Mouse (Mus musculus) myocyte (in vitro differentiated cells): ENCODE measurements at regions not wholly inside any gene's neighbourhood (a gene's known extent, or its start where the extent isn't known, plus 50 kb on each side); places are given as distances from the start of the nearest gene placed in this dataset.

Source experiments
- H3K27me3 ChIP-seq: one replicate; pipeline ENCODE4 v1.6.1; 2011; ENCODE audit not compliant: control insufficient read depth, insufficient read depth, insufficient read length
- H3K36me3 ChIP-seq: one replicate; pipeline ENCODE4 v1.6.1; 2011; ENCODE audit not compliant: control insufficient read depth, insufficient read depth
- H3K4me2 ChIP-seq: one replicate; pipeline ENCODE4 v1.6.1; 2011; ENCODE audit warnings: low read depth, control low read depth
- H3K4me3 ChIP-seq: one replicate; pipeline ENCODE4 v1.5.1; 2011; ENCODE audit warnings: mild to moderate bottlenecking, control low read depth, moderate library complexity
- H3K79me2 ChIP-seq: one replicate; pipeline ENCODE4 v1.6.1; 2011; ENCODE audit not compliant: control insufficient read depth, insufficient read depth
- H3ac ChIP-seq: one replicate; pipeline ENCODE4 v1.6.1; 2011; ENCODE audit not compliant: control insufficient read depth, insufficient read length
- CEBPB ChIP-seq: IDR thresholded peaks from 2 replicates; pipeline ENCODE4 v1.6.1; 2011; ENCODE audit warnings: mild to moderate bottlenecking, moderate library complexity; ENCODE audit not compliant: poor library complexity, insufficient read depth, severe bottlenecking
- E2F4 ChIP-seq: IDR thresholded peaks from one replicate; pipeline ENCODE4 v1.6.1; 2011; ENCODE audit warnings: mild to moderate bottlenecking, control low read depth, moderate library complexity; ENCODE audit not compliant: insufficient read depth
- MAX ChIP-seq: IDR thresholded peaks from one replicate; pipeline ENCODE4 v1.6.1; 2011; ENCODE audit warnings: low read depth, mild to moderate bottlenecking, control low read depth
- MYOD1 ChIP-seq, 3 experiments: IDR thresholded peaks; one replicate each; pipeline ENCODE4 v1.6.1; 2011; ENCODE audit warnings: control low read depth in 2 of 3, low read depth in 2 of 3, mild to moderate bottlenecking in 2 of 3, moderate library complexity in 1 of 3; ENCODE audit not compliant: insufficient read length in 2 of 3, control insufficient read depth in 1 of 3
- MYOG ChIP-seq, 3 experiments: IDR thresholded peaks; one replicate each; pipeline ENCODE4 v1.6.1; 2011; ENCODE audit warnings: control low read depth in 2 of 3, low read depth in 2 of 3, mild to moderate bottlenecking in 2 of 3; ENCODE audit not compliant: insufficient read length in 2 of 3, control insufficient read depth in 1 of 3, insufficient read depth in 1 of 3
- POLR2A ChIP-seq: IDR thresholded peaks from one replicate; pipeline ENCODE4 v1.6.1; 2011; ENCODE audit warnings: low read depth, mild to moderate bottlenecking, control low read depth, moderate library complexity; ENCODE audit not compliant: insufficient read length
- POLR2AphosphoS2 ChIP-seq: IDR thresholded peaks from one replicate; pipeline ENCODE4 v1.6.1; 2011; ENCODE audit warnings: low read depth, control low read depth; ENCODE audit not compliant: insufficient read length
- REST ChIP-seq: IDR thresholded peaks from one replicate; pipeline ENCODE4 v1.6.1; 2011; ENCODE audit warnings: mild to moderate bottlenecking, control low read depth, moderate library complexity; ENCODE audit not compliant: insufficient read depth, insufficient read length
- SRF ChIP-seq: IDR thresholded peaks from one replicate; pipeline ENCODE4 v1.6.1; 2011; ENCODE audit warnings: low read depth; ENCODE audit not compliant: control insufficient read depth, insufficient read length
- TCF12 ChIP-seq: IDR thresholded peaks from one replicate; pipeline ENCODE4 v1.6.1; 2011; ENCODE audit warnings: mild to moderate bottlenecking, control low read depth; ENCODE audit not compliant: poor library complexity, insufficient read depth, severe bottlenecking
- TCF3 ChIP-seq: IDR thresholded peaks from one replicate; pipeline ENCODE4 v1.6.1; 2011; ENCODE audit warnings: low read depth, control low read depth; ENCODE audit not compliant: insufficient read length
- USF1 ChIP-seq: IDR thresholded peaks from one replicate; pipeline ENCODE4 v1.6.1; 2011; ENCODE audit warnings: low read depth, mild to moderate bottlenecking, control low read depth, moderate library complexity

GRCm38 (mm10) chr13:116187059-116187458 lies 122.4 kb downstream of the Isl1 start:
- Histone ChIP-seq H3ac (no peak overlapping the region), H3K79me2 (no peaks in the 10 kb centered on the region), H3K4me3 (no peak overlapping the region), H3K36me3 (no peaks in the 10 kb centered on the region), H3K4me2 (no peak overlapping the region), H3K27me3 (no peaks in the 10 kb centered on the region)
- TF ChIP-seq MAX, result no peak
- no peak for TF ChIP-seq TCF12
- no peak for TF ChIP-seq POLR2AphosphoS2
- no peak for TF ChIP-seq REST
- TF ChIP-seq CEBPB, result no peak
- no peak for TF ChIP-seq MYOG (IDR thresholded peaks at IDR 0.05; ENCODE audit: control insufficient read depth in 1 of 3, insufficient read depth in 1 of 3, insufficient read length in 2 of 3, low read depth in 2 of 3)
- no peak for TF ChIP-seq TCF3

- no peak overlapping the region for H3K4me3 ChIP-seq
- no peak overlapping the region for H3K4me2 ChIP-seq
- TF ChIP-seq POLR2A (no peak), TCF12 (no peak), REST (no peak), MAX (no peak), USF1 (no peak)
- no peaks in the 10 kb centered on the region for H3K79me2 ChIP-seq
- H3K27me3 ChIP-seq, result no peaks in the 10 kb centered on the region
- no peak overlapping the region for H3ac ChIP-seq
- H3K36me3 ChIP-seq, result no peaks in the 10 kb centered on the region
Observed at GRCm38 (mm10) chr13:116177781-116178180, 131.7 kb downstream of the Isl1 start.

GRCm38 (mm10) chr13:116174976-116175375 lies 134.5 kb downstream of the Isl1 start:
- Histone ChIP-seq H3K36me3 (no peaks in the 10 kb centered on the region), H3K4me3 (no peak overlapping the region), H3K27me3 (no peaks in the 10 kb centered on the region), H3ac (no peak overlapping the region), H3K4me2 (no peak overlapping the region), H3K79me2 (no peaks in the 10 kb centered on the region)
- TF ChIP-seq POLR2AphosphoS2, result no peak
- TF ChIP-seq REST, result no peak
- no peak for TF ChIP-seq MAX
- TF ChIP-seq SRF, result no peak
- TF ChIP-seq MYOG (IDR thresholded peaks at IDR 0.05; ENCODE audit: control insufficient read depth in 1 of 3, insufficient read depth in 1 of 3, insufficient read length in 2 of 3, low read depth in 2 of 3), result no peak
- no peak for TF ChIP-seq POLR2A
- no peak for TF ChIP-seq E2F4
- TF ChIP-seq TCF3, result no peak

GRCm38 (mm10) chr13:116173866-116174265 lies 135.6 kb downstream of the Isl1 start:
- H3K4me2 ChIP-seq, result no peak overlapping the region
- H3K79me2 ChIP-seq, result no peaks in the 10 kb centered on the region
- H3K27me3 ChIP-seq, result no peaks in the 10 kb centered on the region
- TF ChIP-seq MAX (no peak), TCF3 (no peak), E2F4 (no peak), POLR2A (no peak), REST (no peak)
- no peak overlapping the region for H3K4me3 ChIP-seq
- H3ac ChIP-seq, result no peak overlapping the region
- H3K36me3 ChIP-seq, result no peaks in the 10 kb centered on the region

- no peak overlapping the region for H3K4me2 ChIP-seq
- no peaks in the 10 kb centered on the region for H3K79me2 ChIP-seq
- H3K36me3 ChIP-seq, result no peaks in the 10 kb centered on the region
- no peak overlapping the region for H3ac ChIP-seq
- TF ChIP-seq POLR2AphosphoS2, result no peak
- no peak for TF ChIP-seq MYOG (IDR thresholded peaks at IDR 0.05; ENCODE audit: control insufficient read depth in 1 of 3, insufficient read depth in 1 of 3, insufficient read length in 2 of 3, low read depth in 2 of 3)
- no peak for TF ChIP-seq TCF3
- no peak for TF ChIP-seq USF1
- no peak for TF ChIP-seq CEBPB
- no peak for TF ChIP-seq REST
- TF ChIP-seq TCF12, result no peak
- TF ChIP-seq E2F4, result no peak
- TF ChIP-seq SRF, result no peak
- TF ChIP-seq MAX, result no peak
- TF ChIP-seq POLR2A, result no peak
- TF ChIP-seq MYOD1 (IDR thresholded peaks at IDR 0.05; ENCODE audit: control insufficient read depth in 1 of 3, insufficient read length in 2 of 3, low read depth in 2 of 3), result no peak
- H3K27me3 ChIP-seq, result no peaks in the 10 kb centered on the region
- H3K4me3 ChIP-seq, result no peak overlapping the region
Observed at GRCm38 (mm10) chr13:116143022-116143421, 166.5 kb downstream of the Isl1 start.
